Mouse (Mus musculus) ovary, postnatal 36 days (tissue): ENCODE data around the gene Sbds.

Experiments
- DNase-seq: peaks from one replicate; pipeline ENCODE4 v3.0.0; 2022; ENCODE audit warnings: low spot score, mixed read lengths

Sbds gene

GRCm38 (mm10) chr5:130200233-130201029 lies 54.9 kb downstream of the Sbds start:
- no peak for DNase-seq

DNA sequence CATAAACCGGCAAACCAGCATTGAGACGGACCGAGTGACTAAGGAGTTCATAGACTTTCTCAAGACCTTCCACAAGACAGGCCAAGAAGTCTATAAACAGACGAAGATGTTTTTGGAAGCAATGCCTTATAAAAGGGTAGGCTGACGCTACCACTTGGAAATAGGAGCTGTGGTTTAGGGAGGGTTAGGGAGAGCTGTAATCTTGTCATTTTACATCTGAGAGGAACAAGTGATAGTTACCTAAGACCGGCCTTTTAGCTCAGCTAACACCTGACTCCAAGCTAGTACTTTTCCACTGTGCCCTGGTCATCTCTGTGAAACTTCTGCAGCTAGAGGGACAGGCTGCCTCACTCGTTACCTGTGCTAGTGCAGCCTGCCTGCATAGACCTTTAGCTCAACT lies 57.3 kb downstream of the Sbds start:
- DNase-seq: no peak

DNA sequence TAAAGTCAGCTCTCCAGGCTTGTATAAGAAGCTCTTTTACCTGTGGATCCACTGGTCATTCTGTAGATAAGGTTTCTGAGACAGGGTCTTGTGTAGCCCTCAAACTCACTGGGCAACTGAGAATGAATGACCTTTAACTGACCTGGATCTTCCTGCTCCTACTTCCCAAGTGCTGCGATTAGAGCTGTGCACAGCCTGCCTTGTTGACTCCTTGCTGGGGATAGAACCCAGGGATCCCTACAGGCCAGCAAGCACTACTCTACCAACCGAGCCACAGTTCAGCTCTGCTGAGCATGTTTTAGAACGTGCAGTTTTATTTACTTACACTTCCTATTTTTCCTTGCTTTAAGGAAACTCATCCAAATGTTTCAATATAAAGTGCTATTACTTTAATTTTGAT lies 57.9 kb downstream of the Sbds start:
- no peak for DNase-seq

- no peak for DNase-seq
Observed at GRCm38 (mm10) chr5:130196307-130196706, 59.0 kb downstream of the Sbds start.
